Mouse (Mus musculus): Measurements from ENCODE around the gene Traf7. TPM values are rescaled to one million over a fixed set of nuclear protein-coding genes. Genes with fewer than 3 reads are reported as not detected.

The Traf7 gene
- total and polyA plus RNA-seq, 3 experiments = 109 to 176 (median 122) TPM

- Histone ChIP-seq H3K9me3 (replicated peaks; ENCODE audit: low read length) (no peaks in the 10 kb centered on the region), H3K4me3 (replicated peaks in 1 of 3; ENCODE audit: low read depth in 2 of 3, low read length in 2 of 3, poor library complexity in 1 of 3) (no peak overlapping the region), H3K4me1 (ENCODE audit: control insufficient read depth in 1 of 2, insufficient read depth in 2 of 2) (peaks cover 4 to 14% of the 10 kb centered on the region in 2 experiments; a peak in 3 of 4 replicates), H3K79me2 (replicated peaks; ENCODE audit: control insufficient read depth, extremely low read depth, insufficient read depth, poor library complexity, severe bottlenecking) (no peaks in the 10 kb centered on the region), H3K27ac (ENCODE audit: insufficient read depth, low read depth) (no peak overlapping the region), H3K36me3 (replicated peaks in 1 of 2; ENCODE audit: control insufficient read depth in 1 of 2, insufficient read depth in 1 of 2, low read length in 1 of 2) (no peaks in the 10 kb centered on the region), H3K27me3 (replicated peaks) (no peaks in the 10 kb centered on the region), H3K4me2 (ENCODE audit: insufficient read depth, low read depth, poor library complexity, severe bottlenecking) (no peak overlapping the region), H3K9ac (ENCODE audit: insufficient read depth, low read depth) (no peak overlapping the region)
- DNase-seq (ENCODE audit: extremely low read depth) = no peak
- in situ Hi-C loops (cut with MboI; ENCODE audit: low pct_ligation_motif_present, low pct_unique_long_range_greater_than_20kb, low sequenced_read_pairs) = loop anchor here (5.0 kb wide), 1 partner anchor 96 kb away; no protein-coding TSS in a partner anchor
- dilution Hi-C loops (cut with MboI; ENCODE audit: extremely low pct_ligation_motif_present, extremely low pct_unique_long_range_greater_than_20kb, low sequenced_read_pairs) = no loop called here
- no peak for TF ChIP-seq POLR2A (IDR thresholded peaks at IDR 0.05; ENCODE audit: low read depth, low read length)
- no peak for TF ChIP-seq RAD21 (IDR thresholded peaks at IDR 0.05; ENCODE audit: low read depth, low read length)
- TF ChIP-seq BHLHE40 (IDR thresholded peaks at IDR 0.05; ENCODE audit: low read depth, low read length) = no peak
- TF ChIP-seq MEF2A (IDR thresholded peaks at IDR 0.05; ENCODE audit: borderline replicate concordance, low read depth, low read length) = no peak
- TF ChIP-seq MYC (IDR thresholded peaks at IDR 0.05; ENCODE audit: low read depth, low read length) = no peak
These were observed 18.5 kb upstream of the Traf7 start for GRCm38 (mm10) chr17:24546234-24546633.

- dilution Hi-C loops (cut with MboI; ENCODE audit: extremely low pct_ligation_motif_present, extremely low pct_unique_long_range_greater_than_20kb, low sequenced_read_pairs) = no loop called here
- no peaks in the 10 kb centered on the region for H3K36me3 ChIP-seq (replicated peaks in 1 of 2; ENCODE audit: control insufficient read depth in 1 of 2, insufficient read depth in 1 of 2, low read length in 1 of 2)
- H3K79me2 ChIP-seq (replicated peaks; ENCODE audit: control insufficient read depth, extremely low read depth, insufficient read depth, poor library complexity, severe bottlenecking) = no peaks in the 10 kb centered on the region
- H3K4me3 ChIP-seq (replicated peaks in 1 of 3; ENCODE audit: low read depth in 2 of 3, low read length in 2 of 3, poor library complexity in 1 of 3) = no peak overlapping the region
- no peak for DNase-seq (ENCODE audit: extremely low read depth)
- in situ Hi-C loops (cut with MboI; ENCODE audit: low pct_ligation_motif_present, low pct_unique_long_range_greater_than_20kb, low sequenced_read_pairs) = loop anchor here (5.0 kb wide), 1 partner anchor 97 kb away; no protein-coding TSS in a partner anchor
- no peaks in the 10 kb centered on the region for H3K9me3 ChIP-seq (replicated peaks; ENCODE audit: low read length)
- no peaks in the 10 kb centered on the region for H3K27me3 ChIP-seq (replicated peaks)
- no peak overlapping the region for H3K4me2 ChIP-seq (ENCODE audit: insufficient read depth, low read depth, poor library complexity, severe bottlenecking)
- no peak overlapping the region for H3K27ac ChIP-seq (ENCODE audit: insufficient read depth, low read depth)
- H3K9ac ChIP-seq (ENCODE audit: insufficient read depth, low read depth) = no peak overlapping the region
- H3K4me1 ChIP-seq (ENCODE audit: control insufficient read depth in 1 of 2, insufficient read depth in 2 of 2) = peaks cover 6 to 14% of the 10 kb centered on the region in 2 experiments
- TF ChIP-seq MEF2A (IDR thresholded peaks at IDR 0.05; ENCODE audit: borderline replicate concordance, low read depth, low read length) (0 out of 2 replicates have a peak, but pooled peaks have one; percentile 20), UBTF (IDR thresholded peaks at IDR 0.05; ENCODE audit: low read depth, low read length) (no peak), CTCF (conservative IDR thresholded peaks at IDR 0.05 in 1 of 2, IDR thresholded peaks at IDR 0.05 in 1 of 2; ENCODE audit: low read depth in 2 of 2, low read length in 2 of 2) (peak in 1 of 2 experiments; percentile 50; a peak in 2 of 4 replicates), RAD21 (IDR thresholded peaks at IDR 0.05; ENCODE audit: low read depth, low read length) (peak; percentile 1), ETS1 (conservative IDR thresholded peaks at IDR 0.05; ENCODE audit: low read depth, low read length) (no peak), IRF4 (IDR thresholded peaks at IDR 0.05; ENCODE audit: low read depth, low read length) (peak; percentile 60; the same call in 1 of the 2 replicates)
These were observed 17.5 kb upstream of the Traf7 start for GRCm38 (mm10) chr17:24545247-24545646.

DNA sequence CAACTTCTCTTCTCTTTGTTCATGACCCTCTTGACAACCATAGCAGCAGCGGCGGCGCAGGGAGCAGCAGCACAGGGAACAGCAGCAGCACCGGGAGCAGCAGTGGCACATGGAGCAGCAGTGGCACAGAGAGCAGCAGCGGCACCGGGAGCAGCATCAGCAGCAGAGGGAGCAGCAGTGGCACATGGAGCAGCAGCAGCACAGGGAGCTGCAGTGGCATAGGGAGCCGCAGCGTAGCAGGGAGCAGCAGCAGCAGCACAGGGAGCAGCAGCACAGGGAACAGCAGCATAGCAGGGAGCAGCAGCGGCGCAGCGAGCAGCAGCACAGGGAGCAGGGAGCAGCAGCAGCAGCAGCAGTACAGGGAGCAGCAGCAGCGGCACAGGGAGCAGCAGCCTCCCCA, 16.9 kb upstream of the Traf7 start:
- Histone ChIP-seq H3K79me2 (replicated peaks; ENCODE audit: control insufficient read depth, extremely low read depth, insufficient read depth, poor library complexity, severe bottlenecking) (no peaks in the 10 kb centered on the region), H3K36me3 (replicated peaks in 1 of 2; ENCODE audit: control insufficient read depth in 1 of 2, insufficient read depth in 1 of 2, low read length in 1 of 2) (no peaks in the 10 kb centered on the region), H3K9ac (ENCODE audit: insufficient read depth, low read depth) (no peak overlapping the region), H3K4me1 (ENCODE audit: control insufficient read depth in 1 of 2, insufficient read depth in 2 of 2) (peaks cover 6 to 16% of the 10 kb centered on the region in 2 experiments), H3K27ac (ENCODE audit: insufficient read depth, low read depth) (no peak overlapping the region), H3K4me3 (replicated peaks in 1 of 3; ENCODE audit: low read depth in 2 of 3, low read length in 2 of 3, poor library complexity in 1 of 3) (no peak overlapping the region), H3K9me3 (replicated peaks; ENCODE audit: low read length) (no peaks in the 10 kb centered on the region), H3K4me2 (ENCODE audit: insufficient read depth, low read depth, poor library complexity, severe bottlenecking) (no peak overlapping the region), H3K27me3 (replicated peaks) (no peaks in the 10 kb centered on the region)
- no peak for DNase-seq (ENCODE audit: extremely low read depth)
- in situ Hi-C loops (cut with MboI; ENCODE audit: low pct_ligation_motif_present, low pct_unique_long_range_greater_than_20kb, low sequenced_read_pairs) = loop anchor here (5.0 kb wide), 2 partner anchors 33 to 98 kb away; no protein-coding TSS in a partner anchor
- dilution Hi-C loops (cut with MboI; ENCODE audit: extremely low pct_ligation_motif_present, extremely low pct_unique_long_range_greater_than_20kb, low sequenced_read_pairs) = no loop called here
- TF ChIP-seq ZC3H11A (IDR thresholded peaks at IDR 0.05; ENCODE audit: low read depth, low read length) = no peak
